Mouse (Mus musculus): ENCODE results near the gene St7. TPM values are rescaled to one million over a fixed set of nuclear protein-coding genes. Genes with fewer than 3 reads are reported as not detected.

Gene St7
- total RNA-seq, 2 experiments from 2014 or later, result 6.9 to 10.6 TPM

DNA sequence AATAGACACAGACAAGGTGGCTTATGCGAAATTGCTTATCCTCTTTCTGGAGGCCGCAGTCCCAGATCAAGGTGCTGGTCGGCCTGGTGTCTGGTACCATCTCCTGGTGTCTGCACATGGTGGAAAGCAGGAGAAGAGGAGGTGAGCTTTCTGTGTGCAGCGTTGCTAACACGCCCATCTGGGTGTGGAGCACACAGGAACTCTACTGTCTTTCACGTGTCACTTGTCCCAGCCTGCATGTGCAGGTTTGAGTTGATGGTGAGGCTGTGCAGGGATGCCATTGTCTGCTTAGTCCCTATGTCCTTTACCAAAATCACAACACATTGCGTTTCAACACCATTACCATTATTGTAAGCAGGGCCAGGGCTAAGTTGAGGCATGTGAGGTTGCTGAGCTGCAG lies 26.2 kb downstream of the St7 start:
- ATAC-seq (ENCODE audit: poor library complexity, severe bottlenecking), result no peak

DNA sequence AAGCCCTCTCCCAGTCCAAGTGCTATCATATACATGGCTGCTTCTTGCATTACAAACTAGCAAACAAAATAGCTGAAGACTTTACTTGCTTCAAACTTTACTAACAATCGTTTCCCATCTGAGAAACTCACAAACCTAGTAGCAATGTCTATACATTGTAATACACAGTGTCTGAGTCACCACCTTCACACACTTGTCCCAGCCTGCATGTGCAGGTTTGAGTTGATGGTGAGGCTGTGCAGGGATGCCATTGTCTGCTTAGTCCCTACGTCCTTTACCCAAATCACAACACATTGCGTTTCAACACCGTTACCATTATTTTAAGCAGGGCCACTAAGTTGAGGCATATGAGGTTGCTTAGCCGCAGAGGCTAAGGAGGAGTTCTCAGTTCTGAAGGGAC lies 26.7 kb downstream of the St7 start:
- ATAC-seq (ENCODE audit: poor library complexity, severe bottlenecking), result no peak

DNA sequence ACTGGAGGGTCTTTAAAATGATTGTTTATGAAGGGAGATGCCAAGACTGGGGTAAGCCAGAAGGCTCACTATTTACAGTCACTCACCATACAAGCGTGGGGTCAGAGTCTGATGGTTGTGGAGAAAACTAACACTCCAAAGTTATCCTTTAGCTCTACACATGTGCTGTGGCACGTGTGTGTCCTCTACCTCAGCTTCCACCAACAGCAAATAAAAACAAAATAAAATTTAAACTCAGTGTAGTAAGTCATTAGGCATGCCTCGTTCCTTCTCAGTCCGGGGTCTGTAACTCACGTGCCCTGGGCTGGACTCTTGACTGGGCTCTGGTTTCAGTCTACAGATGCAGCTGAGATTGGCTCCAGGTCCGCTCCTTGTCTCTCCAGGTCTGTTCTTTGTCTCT lies 27.3 kb downstream of the St7 start:
- no peak for ATAC-seq (ENCODE audit: poor library complexity, severe bottlenecking)

DNA sequence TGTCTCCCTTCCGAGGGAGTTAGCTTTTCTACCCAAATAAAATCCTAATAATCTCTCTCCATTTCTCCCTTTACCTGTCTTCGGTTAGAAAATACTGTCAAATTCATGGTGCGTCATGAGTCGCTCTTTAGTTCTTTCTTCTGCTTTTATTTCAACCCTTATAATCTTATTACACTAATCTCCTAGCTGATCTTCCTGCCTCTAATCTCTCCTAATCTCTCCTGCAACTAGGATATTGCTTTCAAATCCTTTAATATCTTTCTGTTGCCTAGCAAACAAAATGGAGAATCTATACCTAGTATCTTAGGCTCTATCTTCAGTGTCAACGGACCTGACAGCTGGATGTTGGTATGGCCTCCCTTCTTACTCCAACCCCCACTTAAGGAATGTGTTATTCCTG lies 29.0 kb downstream of the St7 start:
- ATAC-seq (ENCODE audit: poor library complexity, severe bottlenecking), result no peak

DNA sequence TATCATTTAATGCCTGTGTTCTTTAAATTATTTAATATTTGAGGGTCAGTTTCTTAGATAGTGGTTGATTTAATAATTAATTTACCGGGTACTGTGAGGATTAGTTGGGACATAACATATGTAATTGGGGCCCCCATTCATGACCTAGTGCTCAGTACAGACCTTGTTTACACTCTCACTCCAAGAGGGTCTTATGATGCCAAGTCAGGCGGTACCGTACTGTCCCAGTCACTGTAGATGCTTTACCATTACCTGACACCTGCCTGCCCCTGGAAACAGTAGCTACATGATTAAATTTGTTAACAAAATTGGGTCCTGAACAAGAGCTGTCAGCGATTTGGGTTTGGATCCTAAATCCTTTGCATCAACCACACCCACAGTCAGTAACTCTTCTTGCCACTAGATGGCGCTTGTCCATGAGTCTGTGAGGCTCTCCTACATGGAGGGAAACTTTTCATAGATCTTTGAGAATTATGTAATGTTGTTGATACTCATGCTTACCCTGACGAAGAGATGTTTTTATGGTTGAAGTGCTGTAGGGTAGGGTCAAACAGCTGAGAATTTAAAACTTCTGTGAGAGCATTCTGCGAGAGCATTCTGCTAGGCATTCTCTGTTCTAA lies 33.2 kb downstream of the St7 start:
- ATAC-seq (ENCODE audit: poor library complexity, severe bottlenecking), result peak; percentile 86

DNA sequence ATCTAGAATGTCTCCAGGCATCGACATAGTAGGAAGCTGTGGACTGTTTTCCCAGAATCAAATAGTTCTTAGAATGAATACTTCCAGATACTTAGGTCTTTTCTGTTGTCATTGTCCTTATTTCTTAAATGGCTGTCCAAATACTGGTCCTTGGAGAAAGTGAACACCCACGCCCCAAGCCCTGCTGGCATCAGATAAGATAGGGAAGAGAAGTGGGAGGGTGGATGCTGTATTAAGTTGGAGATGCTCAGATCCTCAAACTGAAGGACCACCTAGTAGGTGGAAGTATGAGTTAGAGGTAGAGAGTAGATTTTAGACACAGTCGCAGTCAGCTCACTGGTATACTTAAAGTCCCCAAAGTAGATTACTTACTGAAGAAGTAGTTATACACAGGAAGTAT lies 34.5 kb downstream of the St7 start:
- no peak for ATAC-seq (ENCODE audit: poor library complexity, severe bottlenecking)

DNA sequence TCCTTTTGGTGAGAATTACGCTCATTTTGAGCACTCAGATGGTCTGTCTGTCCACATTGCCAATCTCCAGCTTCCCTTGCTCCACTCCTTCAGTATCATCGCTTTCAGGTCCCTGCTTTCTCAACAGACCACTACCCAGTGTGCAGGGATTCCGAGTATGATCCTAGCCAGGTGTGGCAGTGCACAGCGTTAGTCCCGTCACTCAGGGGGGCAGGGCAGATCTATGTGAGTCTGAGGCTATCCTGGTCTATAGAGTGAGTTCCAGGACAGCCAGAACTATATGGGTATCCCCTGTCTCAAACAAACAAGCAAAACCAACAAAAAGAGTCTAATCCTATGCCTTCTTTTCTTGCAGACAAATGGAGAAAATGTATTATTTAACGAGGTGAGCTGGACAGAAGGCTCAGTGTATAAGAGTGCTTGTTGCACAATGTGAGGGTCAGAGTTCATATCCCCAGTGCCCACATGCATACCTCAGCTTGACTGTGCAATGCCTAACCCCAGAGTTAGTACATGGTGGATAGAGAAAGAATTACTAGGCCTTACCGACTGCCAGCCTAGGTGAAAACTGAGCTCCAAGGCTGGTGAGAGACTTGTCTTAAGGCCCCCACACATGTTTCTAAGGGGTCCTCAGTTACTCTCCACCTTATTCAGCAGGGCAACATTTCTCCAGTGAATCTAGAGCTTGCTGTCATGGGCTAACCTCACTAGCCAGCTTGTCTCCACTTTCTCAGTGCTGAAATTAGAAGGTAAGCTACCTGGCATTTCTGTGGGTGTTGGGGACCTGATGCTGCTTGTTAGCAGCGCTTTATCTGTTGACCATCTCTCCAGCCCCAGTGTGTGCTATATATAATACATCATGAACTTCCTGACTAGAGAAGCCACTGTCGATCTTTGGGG lies 35.4 kb downstream of the St7 start:
- 0 out of 2 replicates have a peak, but pooled peaks have one; percentile 26 for ATAC-seq (ENCODE audit: poor library complexity, severe bottlenecking)

DNA sequence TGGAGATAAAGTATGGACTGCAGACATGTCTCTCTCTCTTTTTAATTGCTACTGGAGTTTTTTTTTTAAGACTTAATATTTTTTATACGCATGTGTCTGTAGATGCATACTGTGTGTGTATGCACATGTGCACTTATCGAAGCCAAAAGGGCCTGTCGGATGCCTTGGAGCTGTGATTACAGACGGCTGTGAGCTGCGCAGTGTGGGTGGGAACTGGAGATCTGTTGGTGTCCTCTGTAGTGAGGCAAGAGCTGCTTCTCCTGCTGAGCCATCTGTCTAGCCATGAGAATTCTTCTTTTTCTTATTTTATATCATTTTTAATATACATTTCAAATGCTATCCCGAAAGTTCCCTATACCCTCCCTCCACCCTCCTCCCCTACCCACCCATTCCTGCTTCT lies 37.4 kb downstream of the St7 start:
- no peak for ATAC-seq (ENCODE audit: poor library complexity, severe bottlenecking)

DNA sequence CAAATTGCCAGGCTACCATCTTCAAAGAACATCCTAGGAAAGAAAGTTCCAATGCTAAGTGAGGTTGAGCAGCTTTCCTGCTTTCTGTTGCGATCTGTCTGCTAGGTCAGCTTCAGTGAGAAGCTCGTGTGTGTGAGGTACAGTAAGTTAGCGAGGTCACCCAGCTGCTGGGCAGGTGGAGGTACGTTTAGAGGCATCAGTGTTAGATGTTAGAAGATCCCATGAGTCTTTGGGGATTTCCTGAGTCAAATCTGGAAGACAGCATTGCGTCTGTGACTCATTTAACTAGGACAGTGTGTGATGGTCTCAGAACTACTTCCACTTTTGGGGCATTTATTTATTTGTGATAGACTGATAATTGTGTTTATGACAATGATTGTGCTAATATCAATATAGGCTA lies 39.0 kb downstream of the St7 start:
- no peak for ATAC-seq (ENCODE audit: poor library complexity, severe bottlenecking)

DNA sequence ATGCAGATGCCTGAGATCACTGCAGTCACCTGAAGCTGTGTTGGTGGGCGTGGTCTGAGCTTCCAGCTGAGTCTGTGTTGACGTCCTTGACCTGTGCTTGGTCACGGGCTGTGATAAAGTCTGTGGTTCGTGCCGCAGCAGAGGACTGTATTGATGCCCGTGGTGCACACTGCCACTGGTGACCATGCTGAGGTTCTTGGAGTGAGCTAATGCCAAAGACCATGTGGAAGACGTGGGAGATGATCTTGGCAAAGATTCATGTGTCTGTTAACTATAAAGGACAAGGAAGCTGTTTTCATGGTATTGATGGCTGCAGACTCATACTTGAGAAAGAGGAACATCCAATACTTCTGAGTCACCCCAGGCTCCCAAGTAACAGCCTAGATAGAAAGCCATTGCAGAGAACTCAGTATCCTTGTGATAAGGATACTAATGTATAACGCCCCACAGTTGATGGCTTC lies 41.2 kb downstream of the St7 start:
- peak; percentile 80 for ATAC-seq (ENCODE audit: poor library complexity, severe bottlenecking)

DNA sequence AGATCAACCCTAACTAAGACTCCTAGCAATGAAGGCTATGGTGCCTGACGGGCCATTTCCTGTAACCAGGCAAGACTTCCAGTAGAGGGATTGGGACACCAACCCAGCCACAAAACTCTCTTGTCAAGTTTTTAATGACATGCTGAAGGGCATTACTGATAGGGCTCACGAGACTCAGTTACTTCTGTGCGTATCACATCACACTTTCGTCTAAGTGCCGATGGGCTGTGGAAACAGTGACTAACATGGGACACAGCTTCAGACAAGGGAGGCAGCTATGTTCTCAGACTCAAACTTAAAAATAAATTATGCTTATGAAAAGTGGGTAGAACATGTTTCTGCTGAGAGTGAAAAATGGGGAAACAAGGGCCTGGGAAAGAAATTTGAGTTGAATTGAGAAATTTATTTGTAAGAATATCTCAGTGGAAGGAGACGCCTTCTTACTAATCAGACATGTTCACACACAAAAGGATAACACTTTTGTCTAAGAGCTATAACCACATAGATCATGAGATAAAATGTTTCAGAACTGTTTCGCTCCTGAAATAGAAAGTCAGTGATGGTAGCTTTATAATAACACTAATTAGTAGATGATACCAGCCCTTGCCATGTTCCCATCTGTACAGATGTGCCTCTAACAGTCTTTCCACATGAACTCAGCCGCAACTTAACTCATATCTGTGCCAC lies 44.7 kb downstream of the St7 start:
- peak; percentile 23; the same call in 1 of the 2 replicates for ATAC-seq (ENCODE audit: poor library complexity, severe bottlenecking)

DNA sequence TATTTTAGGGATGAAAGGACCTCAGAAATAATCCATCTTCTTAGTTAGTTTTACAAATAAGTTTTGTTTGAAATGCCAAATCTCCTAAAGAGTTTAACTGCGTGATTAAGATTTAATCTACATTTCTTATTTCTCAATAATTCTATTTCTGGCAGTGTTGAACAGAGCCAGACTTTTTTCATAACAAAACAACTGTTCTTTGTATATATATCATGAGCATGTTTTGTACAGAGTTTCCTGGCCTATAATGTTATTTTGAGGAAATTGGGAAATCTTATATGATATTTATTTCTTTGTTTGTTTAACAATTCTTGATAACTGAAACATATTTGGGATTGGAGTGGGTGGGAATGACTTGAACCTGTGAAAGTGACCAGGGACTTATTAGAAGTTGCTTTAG lies 47.4 kb downstream of the St7 start:
- ATAC-seq (ENCODE audit: poor library complexity, severe bottlenecking), result no peak

DNA sequence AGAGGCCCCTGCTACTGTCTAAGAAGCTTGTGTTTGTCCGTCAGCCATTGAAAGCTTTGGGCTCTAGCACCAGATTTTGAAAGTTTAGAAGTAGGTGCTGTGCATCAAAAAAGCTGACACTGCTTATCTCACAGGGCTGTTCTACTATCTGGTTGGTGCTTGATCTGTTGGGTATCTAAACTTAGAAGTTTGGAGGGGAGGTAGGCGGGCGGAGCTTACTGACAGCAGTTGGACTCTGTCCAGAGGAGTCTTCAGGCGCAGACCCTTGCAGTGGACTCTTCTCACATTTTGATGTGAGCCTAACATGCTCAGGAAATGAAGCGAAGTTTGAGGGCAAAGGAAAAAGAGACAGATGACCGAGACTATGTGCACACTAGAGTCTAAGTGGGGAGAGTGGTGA lies 48.9 kb downstream of the St7 start:
- ATAC-seq (ENCODE audit: poor library complexity, severe bottlenecking), result no peak

DNA sequence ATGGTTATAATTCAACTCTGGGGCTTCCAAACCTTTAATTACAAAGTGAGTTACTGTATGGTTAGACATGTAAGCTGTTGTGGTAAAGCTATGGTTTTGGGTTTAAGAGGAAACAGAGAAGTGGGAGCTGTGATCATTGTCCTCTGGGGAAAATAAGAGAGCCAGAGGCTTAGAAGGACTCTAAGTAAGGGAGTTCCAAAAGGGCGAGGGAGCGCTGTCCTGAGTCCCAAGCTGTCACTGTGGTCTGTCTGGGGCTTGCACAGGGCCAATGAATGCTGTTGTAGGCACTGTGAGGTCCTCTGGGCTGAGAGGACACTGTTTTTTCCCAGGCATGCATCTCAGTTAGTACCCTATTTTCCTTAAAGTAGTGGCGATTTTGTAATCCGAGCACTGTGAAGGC lies 49.5 kb downstream of the St7 start:
- peak; percentile 38 for ATAC-seq (ENCODE audit: poor library complexity, severe bottlenecking)

DNA sequence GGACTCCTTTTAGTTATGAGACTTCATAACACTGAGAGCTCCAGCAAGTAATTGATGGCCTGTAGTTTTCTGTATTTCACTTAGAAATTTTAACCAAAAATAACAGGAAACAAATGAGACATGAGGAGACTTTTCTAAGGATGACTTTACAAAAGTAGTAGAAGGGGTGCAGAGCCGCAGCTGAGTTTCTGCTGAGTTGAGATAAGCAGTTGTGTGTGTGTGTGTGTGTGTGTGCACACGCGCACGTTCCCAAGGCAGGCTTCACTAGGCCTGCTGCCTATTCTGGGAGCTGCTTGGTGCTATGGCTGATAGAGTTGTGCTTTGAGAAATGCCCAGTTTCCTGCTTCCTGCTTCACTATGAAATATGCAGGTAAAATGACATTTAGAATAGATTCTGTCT lies 50.6 kb downstream of the St7 start:
- peak; percentile 23; the same call in 1 of the 2 replicates for ATAC-seq (ENCODE audit: poor library complexity, severe bottlenecking)

DNA sequence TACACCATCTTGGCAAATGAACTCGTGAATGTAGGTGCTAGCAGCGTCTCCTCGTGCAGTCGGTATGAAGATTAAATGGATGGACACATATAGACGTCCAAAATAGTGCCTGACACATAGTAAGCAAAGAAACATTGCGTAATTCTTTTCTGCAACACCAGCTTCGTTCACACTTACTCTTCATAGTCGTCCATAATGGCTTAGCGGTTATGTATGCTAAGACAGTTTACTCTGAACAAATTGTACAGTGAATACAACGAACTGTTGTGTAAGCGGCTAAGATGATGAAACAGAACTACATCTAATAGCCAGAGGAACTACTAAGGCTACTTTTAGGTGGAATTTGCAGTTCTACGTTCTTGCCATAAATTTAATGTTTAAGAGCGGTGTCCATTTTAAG lies 55.0 kb downstream of the St7 start:
- ATAC-seq (ENCODE audit: poor library complexity, severe bottlenecking), result peak; percentile 42

DNA sequence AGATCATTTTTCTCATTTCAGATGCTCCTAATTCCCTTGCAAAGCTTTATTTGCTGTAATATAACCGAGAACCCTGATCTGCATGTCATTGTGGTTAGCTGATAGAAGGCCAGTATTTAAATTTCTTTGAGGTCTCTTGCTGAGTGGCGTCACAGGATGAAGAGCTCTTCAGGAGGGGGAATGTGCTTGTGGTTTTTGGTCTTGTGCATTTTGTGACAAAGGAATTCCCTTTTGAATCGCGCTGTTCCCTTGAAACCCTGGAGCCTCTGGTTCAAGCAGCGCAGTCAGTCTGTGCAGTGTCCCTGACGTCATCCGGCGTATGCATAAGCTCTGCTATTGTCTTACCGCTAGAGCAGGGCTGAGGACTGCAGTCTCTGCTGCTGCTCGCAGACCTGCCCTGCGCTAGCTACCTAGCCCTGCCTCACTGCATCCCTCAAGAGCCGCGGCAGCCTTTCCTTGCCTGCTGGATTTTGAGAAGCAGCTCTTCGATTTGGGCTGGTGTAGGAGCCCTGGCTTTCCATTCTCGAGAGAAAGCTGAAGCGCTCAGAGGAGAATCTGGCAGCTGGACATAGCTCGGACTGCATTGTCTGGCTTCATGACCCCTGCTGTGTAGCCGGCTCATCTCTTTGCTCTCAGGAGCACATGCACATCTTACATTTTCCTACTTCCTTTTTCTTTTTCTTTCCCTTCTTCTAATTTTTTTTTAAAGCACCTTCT lies 56.3 kb downstream of the St7 start:
- ATAC-seq (ENCODE audit: poor library complexity, severe bottlenecking), result peak; percentile 91

DNA sequence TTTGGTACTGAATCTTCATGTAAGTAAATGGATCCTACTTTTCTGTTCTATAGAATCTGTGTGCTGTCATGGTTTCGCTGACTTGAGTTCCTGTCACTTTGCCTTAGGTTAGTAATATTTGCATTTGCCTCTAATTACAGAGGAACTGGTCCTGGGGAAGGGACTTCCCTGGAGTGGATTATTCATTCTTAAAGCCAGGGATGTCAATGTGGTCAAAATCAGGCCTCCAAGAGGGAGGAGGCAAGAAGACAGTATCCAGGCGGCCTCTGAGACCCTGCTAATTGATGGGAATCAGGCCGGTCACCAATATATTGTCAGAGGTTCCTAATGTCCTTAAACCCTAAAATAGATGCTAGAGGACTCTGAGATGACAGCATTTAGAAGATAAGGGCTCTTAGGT lies 56.9 kb downstream of the St7 start:
- no peak for ATAC-seq (ENCODE audit: poor library complexity, severe bottlenecking)

DNA sequence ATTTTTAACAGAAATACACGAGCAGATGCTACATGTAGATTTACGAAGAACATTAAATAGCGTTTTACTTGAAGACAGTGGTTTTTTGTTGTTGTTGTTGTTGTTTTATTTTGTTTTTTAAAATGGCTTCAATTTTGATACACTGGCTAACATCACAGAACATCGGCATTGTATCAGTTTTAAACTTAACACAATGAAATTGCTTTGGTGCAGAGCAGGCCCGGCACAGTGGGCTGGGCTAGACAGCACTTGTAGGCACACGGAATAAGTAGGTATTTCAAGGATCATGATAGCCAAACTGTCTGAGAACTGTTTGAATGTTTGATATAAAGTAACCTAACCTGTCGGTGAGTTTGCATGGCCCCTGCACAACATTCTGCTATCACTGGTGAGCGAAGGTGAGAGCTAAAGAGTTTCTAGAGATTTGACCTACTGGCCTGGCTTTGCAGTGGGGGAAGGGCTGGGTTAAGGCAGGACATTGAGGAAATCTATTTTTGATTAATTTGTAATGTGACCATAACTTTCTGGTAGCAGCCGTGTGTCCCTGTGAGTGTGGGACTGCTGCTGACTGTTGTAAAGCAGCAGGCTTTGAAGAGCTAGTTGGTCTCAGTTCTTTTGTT lies 57.4 kb downstream of the St7 start:
- ATAC-seq (ENCODE audit: poor library complexity, severe bottlenecking), result no peak

DNA sequence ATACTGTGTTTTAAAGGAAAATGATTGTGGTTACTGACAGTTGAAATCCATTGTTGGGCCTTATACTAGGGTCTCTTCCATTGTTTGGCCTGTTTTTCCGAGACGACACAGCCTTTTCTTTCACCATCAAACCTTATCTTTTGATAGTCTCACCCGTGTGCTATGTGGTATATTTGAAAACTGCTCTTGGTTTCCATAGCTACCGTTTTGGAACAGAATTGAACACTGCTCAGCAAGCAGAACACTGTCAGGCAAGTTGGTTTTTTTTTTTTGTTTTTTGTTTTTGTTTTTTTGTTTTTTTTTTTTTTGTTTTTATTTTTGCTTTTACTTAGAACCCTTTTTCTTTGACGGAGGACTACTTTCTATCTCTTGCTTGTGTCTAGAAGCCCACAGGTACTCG lies 58.2 kb downstream of the St7 start:
- ATAC-seq (ENCODE audit: poor library complexity, severe bottlenecking), result no peak

DNA sequence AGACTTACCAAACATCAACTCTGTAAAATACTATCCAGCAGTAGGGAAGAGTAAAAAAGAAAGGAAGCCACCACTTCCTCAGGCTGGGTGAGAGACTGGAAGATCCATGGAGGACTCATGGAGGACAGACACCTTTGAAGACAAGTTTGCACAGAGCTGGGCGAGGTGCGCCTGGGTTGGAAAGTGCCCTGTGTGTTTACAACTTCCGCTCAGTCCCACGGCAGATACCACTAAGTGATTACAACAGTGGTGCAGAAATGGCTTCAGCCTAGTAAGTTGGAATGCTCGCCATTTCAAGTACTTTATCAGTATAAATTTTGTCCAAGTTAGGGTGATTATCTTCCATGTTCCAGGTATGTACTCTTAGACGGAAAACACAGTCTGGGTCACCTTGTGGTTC lies 63.2 kb downstream of the St7 start:
- ATAC-seq (ENCODE audit: poor library complexity, severe bottlenecking), result no peak; the same call in 1 of the 2 replicates

Data from megakaryocyte, adult 5-6 weeks (primary cell).